ENCODE assay signal across 18 mouse cellular contexts in genomic region chr15:99907514-99907913, GRCm38 (mm10). TPM values are rescaled to one million over a fixed set of nuclear protein-coding genes. Genes with fewer than 3 reads are reported as not detected.
"Had no signal": no experiment of that assay in that cellular context is flagged by ENCODE, and none has a peak within 500 bp of the region (broad histone marks: within the 10 kb centered on the region; RNA-seq: fewer than 3 reads in every experiment).

No protein-coding gene starts in this region.

- H3K36me3 ChIP-seq: limb, embryonic 13.5 days; midbrain, embryonic 13.5 days had no signal

- H3K9me3 ChIP-seq: limb, embryonic 13.5 days; midbrain, embryonic 13.5 days had no signal

- H3K27me3 ChIP-seq: limb, embryonic 13.5 days; midbrain, embryonic 13.5 days had no signal

- H3K4me2 ChIP-seq: limb, embryonic 13.5 days; midbrain, embryonic 13.5 days had no signal

- DNase-seq: kidney, adult 11 months; kidney, adult 9 months; kidney, postnatal 10 days; kidney, postnatal 4 days; left cerebral cortex, postnatal 4 days; right cerebral cortex, postnatal 14 days; thymus, adult 2 months; thymus, postnatal 25 days had no signal

- H3K4me3 ChIP-seq: layer of hippocampus, adult 2 months; limb, embryonic 13.5 days; midbrain, embryonic 13.5 days had no signal

- H3K27ac ChIP-seq: layer of hippocampus, adult 2 months; limb, embryonic 13.5 days; liver, embryonic 14.5 days; midbrain, embryonic 13.5 days had no signal

- H3K9ac ChIP-seq: limb, embryonic 13.5 days; liver, embryonic 14.5 days; midbrain, embryonic 13.5 days had no signal

- ATAC-seq: hindbrain, embryonic 16.5 days; inflammation-experienced regulatory T-cells, adult 6 months; midbrain, embryonic 13.5 days had no signal

RNA-seq across cellular contexts. Expression of gene Fam186a, which starts 59.3 kb away (rescaled TPM):
- total RNA-seq: left cerebral cortex, postnatal 10 days; midbrain, postnatal 0 days had no signal
- polyA plus RNA-seq: hindbrain, embryonic 16.5 days; inflammation-experienced regulatory T-cells, adult 6 months; liver, embryonic 14.5 days; lung, embryonic 16.5 days; midbrain, embryonic 13.5 days; midbrain, postnatal 0 days; stomach, embryonic 14.5 days had no signal
